Mouse (Mus musculus): ENCODE results near the gene Amotl2. TPM values are rescaled to one million over a fixed set of nuclear protein-coding genes. Genes with fewer than 3 reads are reported as not detected.

Gene Amotl2
- polyA plus RNA-seq, 1 experiment from 2014 or later, result 110 TPM

GRCm38 (mm10) chr9:102721406-102721978, 5.0 kb downstream of the Amotl2 start:
- ATAC-seq (ENCODE audit: low FRiP score), result no peak
- Histone ChIP-seq H3K4me2 (replicated peaks) (peak overlapping the region; percentile 82), H3K4me3 (peak overlapping the region; percentile 80), H3K9ac (peak overlapping the region; percentile 98), H3K27ac (peak overlapping the region; percentile 57; the same call in 1 of the 2 replicates), H3K4me1 (peaks cover 74% of the 10 kb centered on the region), H3K36me3 (peaks cover 58% of the 10 kb centered on the region), H3K9me3 (replicated peaks) (no peaks in the 10 kb centered on the region), H3K27me3 (no peaks in the 10 kb centered on the region)
- 54% methylated on average over 3 of the region's 3 CpGs for WGBS

GRCm38 (mm10) chr9:102722071-102722561, 5.6 kb downstream of the Amotl2 start:
- Histone ChIP-seq H3K4me2 (replicated peaks) (peak overlapping the region; percentile 82), H3K36me3 (peaks cover 64% of the 10 kb centered on the region), H3K27me3 (no peaks in the 10 kb centered on the region), H3K9ac (peak overlapping the region; percentile 98), H3K4me1 (peaks cover 77% of the 10 kb centered on the region), H3K4me3 (peak overlapping the region; percentile 80), H3K27ac (peak overlapping the region; percentile 57), H3K9me3 (replicated peaks) (no peaks in the 10 kb centered on the region)
- ATAC-seq (ENCODE audit: low FRiP score), result no peak
- 29% methylated on average over 9 of the region's 9 CpGs for WGBS

- Histone ChIP-seq H3K9ac (peak overlapping the region; percentile 98), H3K9me3 (replicated peaks) (no peaks in the 10 kb centered on the region), H3K4me3 (peak overlapping the region; percentile 80; the same call in 1 of the 2 replicates), H3K36me3 (peaks cover 70% of the 10 kb centered on the region), H3K27ac (peak overlapping the region; percentile 57; the same call in 1 of the 2 replicates), H3K4me2 (replicated peaks) (peak overlapping the region; percentile 82), H3K4me1 (peaks cover 82% of the 10 kb centered on the region), H3K27me3 (no peaks in the 10 kb centered on the region)
- ATAC-seq (ENCODE audit: low FRiP score), result no peak
- WGBS, result 89% methylated on average over 4 of the region's 4 CpGs
These were observed 6.3 kb downstream of the Amotl2 start for GRCm38 (mm10) chr9:102722750-102723149.

GRCm38 (mm10) chr9:102723241-102723709, 6.8 kb downstream of the Amotl2 start:
- Histone ChIP-seq H3K36me3 (peaks cover 76% of the 10 kb centered on the region), H3K4me3 (peak overlapping the region; percentile 7; the same call in 1 of the 2 replicates)

GRCm38 (mm10) chr9:102723990-102724461, 7.6 kb downstream of the Amotl2 start:
- no peaks in the 10 kb centered on the region for H3K9me3 ChIP-seq (replicated peaks)
- H3K9ac ChIP-seq, result peak overlapping the region; percentile 33; the same call in 1 of the 2 replicates
- peak; percentile 74 for ATAC-seq (ENCODE audit: low FRiP score)
- H3K36me3 ChIP-seq, result peaks cover 83% of the 10 kb centered on the region
- H3K4me1 ChIP-seq, result peaks cover 86% of the 10 kb centered on the region
- H3K4me3 ChIP-seq, result peak overlapping the region; percentile 7; the same call in 1 of the 2 replicates
- H3K27me3 ChIP-seq, result no peaks in the 10 kb centered on the region
- H3K4me2 ChIP-seq (replicated peaks), result peak overlapping the region; percentile 82
- 8% methylated on average over 4 of the region's 4 CpGs for WGBS
- peak overlapping the region; percentile 86 for H3K27ac ChIP-seq

More at GRCm38 (mm10) chr9:102723241-102723709, 6.8 kb downstream of the Amotl2 start:
- no peaks in the 10 kb centered on the region for H3K27me3 ChIP-seq
- H3K9me3 ChIP-seq (replicated peaks), result no peaks in the 10 kb centered on the region
- ATAC-seq (ENCODE audit: low FRiP score), result no peak
- H3K4me2 ChIP-seq (replicated peaks), result peak overlapping the region; percentile 82
- WGBS, result 81% methylated on average over 12 of the region's 12 CpGs
- H3K9ac ChIP-seq, result peak overlapping the region; percentile 33; the same call in 1 of the 2 replicates
- peaks cover 83% of the 10 kb centered on the region for H3K4me1 ChIP-seq
- peak overlapping the region; percentile 86 for H3K27ac ChIP-seq

- Histone ChIP-seq H3K4me2 (replicated peaks) (0 out of 2 replicates have a peak overlapping the region, but pooled peaks have one; percentile 42), H3K4me3 (no peak overlapping the region), H3K36me3 (peaks cover 92% of the 10 kb centered on the region), H3K9ac (no peak overlapping the region), H3K27ac (peak overlapping the region; percentile 86), H3K27me3 (no peaks in the 10 kb centered on the region), H3K4me1 (peaks cover 87% of the 10 kb centered on the region), H3K9me3 (replicated peaks) (no peaks in the 10 kb centered on the region)
- WGBS, result 75% methylated on average over 7 of the region's 7 CpGs
- ATAC-seq (ENCODE audit: low FRiP score), result no peak
These were observed 8.5 kb downstream of the Amotl2 start for GRCm38 (mm10) chr9:102724942-102725341.

- H3K9ac ChIP-seq, result peak overlapping the region; percentile 36
- H3K4me1 ChIP-seq, result peaks cover 78% of the 10 kb centered on the region
- WGBS, result 1% methylated on average over 21 of the region's 22 CpGs
- H3K27me3 ChIP-seq, result no peaks in the 10 kb centered on the region
- H3K36me3 ChIP-seq, result peaks cover 92% of the 10 kb centered on the region
- peak overlapping the region; percentile 42 for H3K4me2 ChIP-seq (replicated peaks)
- peak overlapping the region; percentile 86 for H3K27ac ChIP-seq
- H3K9me3 ChIP-seq (replicated peaks), result no peaks in the 10 kb centered on the region
- no peak overlapping the region for H3K4me3 ChIP-seq
- ATAC-seq (ENCODE audit: low FRiP score), result peak; percentile 62
These were observed 9.6 kb downstream of the Amotl2 start for GRCm38 (mm10) chr9:102725958-102726654.

- H3K9me3 ChIP-seq (replicated peaks), result no peaks in the 10 kb centered on the region
- no peak for ATAC-seq (ENCODE audit: low FRiP score)
These were observed 10.3 kb downstream of the Amotl2 start for GRCm38 (mm10) chr9:102726811-102727210.

GRCm38 (mm10) chr9:102727662-102728468, 11.4 kb downstream of the Amotl2 start:
- H3K4me1 ChIP-seq, result peaks cover 63% of the 10 kb centered on the region
- no peak overlapping the region for H3K27ac ChIP-seq
- H3K9ac ChIP-seq, result no peak overlapping the region
- peaks cover 96% of the 10 kb centered on the region for H3K36me3 ChIP-seq
- no peaks in the 10 kb centered on the region for H3K9me3 ChIP-seq (replicated peaks)
- ATAC-seq (ENCODE audit: low FRiP score), result no peak
- no peak overlapping the region for H3K4me3 ChIP-seq
- H3K27me3 ChIP-seq, result no peaks in the 10 kb centered on the region
- no peak overlapping the region for H3K4me2 ChIP-seq (replicated peaks)
- WGBS, result 85% methylated on average over 25 of the region's 25 CpGs

More at GRCm38 (mm10) chr9:102726811-102727210, 10.3 kb downstream of the Amotl2 start:
- peak overlapping the region; percentile 42; the same call in 1 of the 2 replicates for H3K4me2 ChIP-seq (replicated peaks)
- H3K9ac ChIP-seq, result peak overlapping the region; percentile 36; the same call in 1 of the 2 replicates
- H3K27ac ChIP-seq, result peak overlapping the region; percentile 86
- H3K27me3 ChIP-seq, result no peaks in the 10 kb centered on the region
- no peak overlapping the region for H3K4me3 ChIP-seq
- 64% methylated on average over 3 of the region's 3 CpGs for WGBS
- H3K36me3 ChIP-seq, result peaks cover 96% of the 10 kb centered on the region
- peaks cover 73% of the 10 kb centered on the region for H3K4me1 ChIP-seq

- Histone ChIP-seq H3K36me3 (peaks cover 94% of the 10 kb centered on the region), H3K4me2 (replicated peaks) (no peak overlapping the region), H3K27me3 (no peaks in the 10 kb centered on the region), H3K4me3 (no peak overlapping the region), H3K9ac (no peak overlapping the region), H3K27ac (no peak overlapping the region), H3K4me1 (peaks cover 57% of the 10 kb centered on the region), H3K9me3 (replicated peaks) (no peaks in the 10 kb centered on the region)
- ATAC-seq (ENCODE audit: low FRiP score), result no peak
- WGBS, result 96% methylated on average over 9 of the region's 9 CpGs
These were observed 11.9 kb downstream of the Amotl2 start for GRCm38 (mm10) chr9:102728469-102728747.

GRCm38 (mm10) chr9:102729093-102729845, 12.8 kb downstream of the Amotl2 start:
- Histone ChIP-seq H3K4me2 (replicated peaks) (no peak overlapping the region), H3K4me3 (no peak overlapping the region), H3K27ac (no peak overlapping the region), H3K4me1 (peaks cover 49% of the 10 kb centered on the region), H3K9me3 (replicated peaks) (no peaks in the 10 kb centered on the region), H3K36me3 (peaks cover 91% of the 10 kb centered on the region), H3K27me3 (no peaks in the 10 kb centered on the region), H3K9ac (no peak overlapping the region; the same call in 1 of the 2 replicates)
- ATAC-seq (ENCODE audit: low FRiP score), result no peak
- 93% methylated on average over 21 of the region's 21 CpGs for WGBS
